Mouse (Mus musculus) midbrain, embryonic 14.5 days (tissue): ENCODE results near the gene Col13a1. TPM values are rescaled to one million over a fixed set of nuclear protein-coding genes. Genes with fewer than 3 reads are reported as not detected.

Experiments
- ATAC-seq: fragments of 200-750 bp; cut with Nextera tagmentation; 2 replicates; pipeline ENCODE4 v1.8.0; 2017; ENCODE audit warnings: moderate number of reproducible peaks, moderate library complexity; ENCODE audit not compliant: low FRiP score, low TSS enrichment
- DNase-seq: peaks from one replicate; pipeline ENCODE4 v3.0.0-alpha.2; 2015
- H3K27ac ChIP-seq: fragments of 300-500 bp; sonication (generic); replicated peaks from 2 replicates; pipeline ENCODE4 v1.5.1; 2014; ENCODE audit warnings: mild to moderate bottlenecking, low read depth, low read length, moderate library complexity
- H3K27me3 ChIP-seq: fragments of 300-500 bp; sonication (generic); 2 replicates; pipeline ENCODE4 v1.6.1; 2014; ENCODE audit warnings: low read length, control low read depth, mixed read lengths; ENCODE audit not compliant: control insufficient read depth, insufficient read depth
- H3K36me3 ChIP-seq: fragments of 300-500 bp; sonication (generic); 2 replicates; pipeline ENCODE4 v1.6.1; 2014; ENCODE audit warnings: low read length, control low read depth; ENCODE audit not compliant: control insufficient read depth, insufficient read depth
- H3K4me1 ChIP-seq: fragments of 300-500 bp; sonication (generic); 2 replicates; pipeline ENCODE4 v1.6.1; 2014; ENCODE audit warnings: mild to moderate bottlenecking, antibody characterized with exemption, low read length, control low read depth; ENCODE audit not compliant: control insufficient read depth, insufficient read depth
- H3K4me2 ChIP-seq: fragments of 300-500 bp; sonication (generic); 2 replicates; pipeline ENCODE4 v1.6.1; 2014; ENCODE audit warnings: mild to moderate bottlenecking, low read length, moderate library complexity
- H3K4me3 ChIP-seq: fragments of 300-500 bp; sonication (generic); replicated peaks from 2 replicates; pipeline ENCODE4 v1.5.1; 2014; ENCODE audit warnings: low read depth, low read length
- H3K9ac ChIP-seq: fragments of 300-500 bp; sonication (generic); replicated peaks from 2 replicates; pipeline ENCODE4 v1.6.1; 2014; ENCODE audit warnings: mild to moderate bottlenecking, low read length, moderate library complexity
- H3K9me3 ChIP-seq: fragments of 300-500 bp; sonication (generic); 2 replicates; pipeline ENCODE4 v1.6.1; 2016; ENCODE audit warnings: low read length, control low read depth, mixed read lengths; ENCODE audit not compliant: control insufficient read depth
- WGBS: fragments of 180-500 bp; shearing (Covaris S2); extraction: QIAGEN DNeasy Blood & Tissue Kit; methylation state at CpG from one replicate; pipeline ENCODE4 v1.1.7; 2014; 5-methylcytosine and 5-hydroxymethylcytosine counted together
- polyA plus RNA-seq: library from polyadenylated mRNA; unstranded; fragments of >200 nt; fragmentation: Nextera tagmentation; extraction: Ambion mirVana; gene quantifications from 2 replicates; pipeline ENCODE4 v1.2.1, GENCODE M21; 2014

The Col13a1 gene
- polyA plus RNA-seq, 1 experiment from 2014 or later, result 1.5 TPM

DNA sequence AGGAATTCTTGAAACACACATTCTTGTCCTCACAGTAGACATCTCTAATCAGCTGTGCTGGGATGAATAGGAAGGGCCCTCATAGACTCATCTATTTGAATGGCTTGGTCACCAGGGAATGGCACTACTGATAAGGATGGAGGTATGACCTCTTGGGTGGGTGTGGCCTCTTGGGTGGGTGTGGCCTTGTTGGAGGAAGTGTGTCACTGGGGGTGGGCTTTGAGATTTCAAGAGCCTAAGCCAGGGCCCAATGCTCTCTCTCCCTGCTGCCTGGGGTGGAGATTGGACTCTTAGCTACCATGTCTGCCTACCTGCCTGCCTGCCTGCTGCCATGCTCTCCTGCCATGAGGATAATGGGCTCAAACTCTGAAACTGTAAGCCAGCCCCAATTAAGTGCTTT, 53.2 kb downstream of the Col13a1 start:
- H3K27ac ChIP-seq, result no peak overlapping the region
- no peak overlapping the region for H3K4me2 ChIP-seq
- no peaks in the 10 kb centered on the region for H3K36me3 ChIP-seq
- H3K4me3 ChIP-seq, result no peak overlapping the region
- ATAC-seq (no peak), DNase-seq (no peak)
- no peaks in the 10 kb centered on the region for H3K4me1 ChIP-seq
- no peaks in the 10 kb centered on the region for H3K9me3 ChIP-seq
- H3K9ac ChIP-seq, result no peak overlapping the region
- H3K27me3 ChIP-seq, result no peaks in the 10 kb centered on the region

- Histone ChIP-seq H3K4me3 (no peak overlapping the region), H3K9ac (no peak overlapping the region), H3K27ac (no peak overlapping the region), H3K4me1 (no peaks in the 10 kb centered on the region), H3K27me3 (no peaks in the 10 kb centered on the region), H3K36me3 (no peaks in the 10 kb centered on the region), H3K4me2 (no peak overlapping the region), H3K9me3 (no peaks in the 10 kb centered on the region)
- 50% methylated on average over 11 of the region's 11 CpGs for WGBS
- DNase-seq (peak; percentile 14), ATAC-seq (no peak)
Measured at GRCm38 (mm10) chr10:61920655-61921365, 58.1 kb downstream of the Col13a1 start.

DNA sequence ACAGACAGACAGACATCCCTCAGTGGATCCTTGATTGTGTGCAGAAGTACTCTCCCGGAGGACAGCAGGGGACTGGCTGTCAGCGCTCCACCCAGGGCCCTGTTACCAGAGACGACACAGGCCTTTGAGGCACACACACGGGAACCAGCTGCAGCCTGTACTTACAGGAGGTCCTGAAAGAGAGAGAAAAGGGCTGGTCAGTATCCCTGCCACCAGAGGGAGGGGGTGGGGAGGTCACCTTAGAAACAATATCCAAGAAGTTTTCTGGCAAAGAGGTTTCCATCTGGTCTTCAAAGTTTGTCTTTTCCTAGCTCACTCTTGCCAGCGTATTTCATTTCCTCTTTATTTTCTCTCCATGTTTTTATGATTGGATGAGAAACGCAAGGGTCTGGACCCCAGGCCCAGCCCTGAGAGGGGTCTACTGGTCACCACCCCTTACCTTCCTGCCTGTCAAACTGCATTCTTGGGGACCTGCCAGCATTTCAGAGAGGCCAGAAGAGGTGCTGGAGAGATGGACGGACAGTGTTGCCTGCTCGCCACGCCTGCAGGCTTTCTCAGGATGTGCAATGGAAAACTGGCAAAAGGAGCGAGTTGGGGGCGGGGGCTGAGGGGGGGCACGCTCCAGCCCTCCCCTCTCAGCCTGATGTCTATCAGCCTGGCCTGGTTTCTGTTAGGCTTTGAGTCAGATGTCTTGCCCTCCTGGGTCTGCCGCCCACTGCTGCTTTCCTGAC, 58.8 kb downstream of the Col13a1 start:
- no peak overlapping the region for H3K9ac ChIP-seq
- no peak for ATAC-seq
- no peak overlapping the region for H3K4me2 ChIP-seq
- DNase-seq, result peak; percentile 16
- H3K36me3 ChIP-seq, result no peaks in the 10 kb centered on the region
- no peaks in the 10 kb centered on the region for H3K27me3 ChIP-seq
- no peak overlapping the region for H3K4me3 ChIP-seq
- H3K9me3 ChIP-seq, result peaks cover 6% of the 10 kb centered on the region
- no peak overlapping the region for H3K27ac ChIP-seq
- no peaks in the 10 kb centered on the region for H3K4me1 ChIP-seq
- 48% methylated on average over 13 of the region's 13 CpGs for WGBS

DNA sequence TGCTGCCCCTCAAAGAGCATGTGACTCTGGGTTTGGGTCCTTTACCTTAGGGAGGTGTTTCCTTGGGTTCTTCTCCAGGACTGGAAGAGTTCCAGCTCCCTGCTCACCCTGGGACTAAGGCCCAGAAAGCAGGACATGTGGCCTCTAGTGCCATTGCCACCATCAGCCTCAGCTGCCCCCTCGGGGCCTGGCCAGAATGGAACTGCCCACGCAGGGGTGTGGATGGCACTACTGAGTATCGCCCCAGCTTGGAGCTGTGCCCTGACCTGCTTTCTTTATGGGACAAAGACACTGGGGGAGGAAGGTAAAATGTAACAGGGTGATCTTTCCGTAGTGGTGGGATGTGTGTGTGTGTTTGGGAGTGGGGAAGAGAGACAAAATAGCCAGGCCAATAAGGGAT, 59.4 kb downstream of the Col13a1 start:
- no peak overlapping the region for H3K27ac ChIP-seq
- 85% methylated on average over 4 of the region's 4 CpGs for WGBS
- ATAC-seq, result no peak
- no peaks in the 10 kb centered on the region for H3K4me1 ChIP-seq
- no peaks in the 10 kb centered on the region for H3K36me3 ChIP-seq
- H3K9ac ChIP-seq, result no peak overlapping the region
- DNase-seq, result no peak
- no peak overlapping the region for H3K4me3 ChIP-seq
- no peaks in the 10 kb centered on the region for H3K27me3 ChIP-seq
- peaks cover 6% of the 10 kb centered on the region for H3K9me3 ChIP-seq
- no peak overlapping the region for H3K4me2 ChIP-seq

DNA sequence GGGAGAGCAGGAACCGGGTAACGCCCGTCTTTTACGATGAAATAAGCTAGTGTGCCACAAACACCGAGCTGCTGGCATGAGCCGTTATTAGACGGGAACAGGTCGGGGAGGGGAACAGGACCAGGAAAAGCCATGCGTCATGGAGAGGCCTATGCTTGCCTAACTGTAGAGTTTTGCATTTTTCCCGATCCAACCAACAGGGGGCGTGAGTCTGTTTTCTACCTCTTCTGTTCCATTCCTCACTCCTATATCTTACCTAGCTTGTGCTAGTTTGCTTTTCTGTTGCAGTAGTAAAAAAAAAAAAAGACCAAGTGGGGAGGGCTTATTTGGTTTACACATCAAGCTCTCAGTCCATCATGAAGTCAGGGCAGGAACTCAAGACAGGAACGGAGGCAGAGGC, 61.8 kb downstream of the Col13a1 start:
- no peak for DNase-seq
- no peak overlapping the region for H3K27ac ChIP-seq
- no peaks in the 10 kb centered on the region for H3K4me1 ChIP-seq
- H3K27me3 ChIP-seq, result no peaks in the 10 kb centered on the region
- 94% methylated on average over 12 of the region's 12 CpGs for WGBS
- no peak for ATAC-seq
- H3K4me3 ChIP-seq, result no peak overlapping the region
- peaks cover 14% of the 10 kb centered on the region for H3K9me3 ChIP-seq
- H3K36me3 ChIP-seq, result no peaks in the 10 kb centered on the region
- H3K9ac ChIP-seq, result no peak overlapping the region
- no peak overlapping the region for H3K4me2 ChIP-seq

- ATAC-seq (no peak), DNase-seq (no peak)
- Histone ChIP-seq H3K4me3 (no peak overlapping the region), H3K36me3 (no peaks in the 10 kb centered on the region), H3K27ac (no peak overlapping the region), H3K9me3 (peaks cover 14% of the 10 kb centered on the region), H3K4me1 (no peaks in the 10 kb centered on the region), H3K9ac (no peak overlapping the region), H3K4me2 (no peak overlapping the region), H3K27me3 (no peaks in the 10 kb centered on the region)
- 76% methylated on average over 4 of the region's 4 CpGs for WGBS
Measured at GRCm38 (mm10) chr10:61911770-61912169, 67.1 kb downstream of the Col13a1 start.

DNA sequence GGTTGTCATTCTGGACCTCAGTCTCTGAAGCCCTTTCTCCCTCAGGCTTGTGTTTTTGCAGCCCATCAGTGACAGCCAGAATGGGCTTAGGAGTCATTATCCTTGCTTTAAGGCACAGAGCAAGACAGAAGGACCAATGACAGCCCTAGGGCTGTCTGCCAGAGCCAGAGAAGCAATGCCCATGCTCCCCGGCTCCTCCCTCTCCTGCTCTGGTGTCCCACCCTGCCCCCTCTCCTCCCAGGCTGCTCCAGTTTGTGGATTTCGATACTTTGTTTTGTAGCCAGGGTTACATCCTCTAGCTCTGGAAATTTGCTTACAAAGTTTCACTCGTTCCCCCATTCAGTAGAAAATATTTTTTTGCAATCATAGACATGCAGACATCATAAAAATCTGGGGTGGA, 69.9 kb downstream of the Col13a1 start:
- ATAC-seq (no peak), DNase-seq (no peak)
- no peak overlapping the region for H3K4me3 ChIP-seq
- H3K9ac ChIP-seq, result no peak overlapping the region
- no peaks in the 10 kb centered on the region for H3K27me3 ChIP-seq
- H3K4me1 ChIP-seq, result no peaks in the 10 kb centered on the region
- WGBS, result 75% methylated on average over 3 of the region's 3 CpGs
- H3K9me3 ChIP-seq, result peaks cover 8% of the 10 kb centered on the region
- no peak overlapping the region for H3K27ac ChIP-seq
- no peak overlapping the region for H3K4me2 ChIP-seq
- H3K36me3 ChIP-seq, result no peaks in the 10 kb centered on the region

- WGBS, result 43% methylated on average over 5 of the region's 5 CpGs
- peak; percentile 21 for DNase-seq
- H3K9me3 ChIP-seq, result no peaks in the 10 kb centered on the region
Measured at GRCm38 (mm10) chr10:61906226-61906625, 72.7 kb downstream of the Col13a1 start.

DNA sequence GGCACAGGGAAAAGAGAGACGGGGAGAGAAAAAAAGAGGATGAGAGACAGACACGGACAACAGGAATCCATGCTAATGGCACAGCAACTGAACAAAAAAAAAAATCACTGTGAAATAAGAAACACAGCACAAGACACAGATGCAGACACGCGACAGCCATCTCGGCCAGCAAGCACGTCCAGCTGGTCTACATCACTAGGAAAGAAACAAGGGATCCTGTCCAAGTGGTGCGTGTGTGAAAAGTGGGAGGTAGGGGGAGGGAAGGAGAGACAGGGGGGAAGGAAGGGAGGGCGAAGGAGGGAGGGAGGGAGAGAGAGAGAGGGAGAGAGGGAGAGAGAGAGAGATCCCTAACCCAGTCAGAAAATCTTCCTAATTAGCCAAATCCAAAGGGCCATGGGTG, 73.6 kb downstream of the Col13a1 start:
- Histone ChIP-seq H3K4me1 (no peaks in the 10 kb centered on the region), H3K4me2 (no peak overlapping the region), H3K4me3 (no peak overlapping the region), H3K9me3 (no peaks in the 10 kb centered on the region), H3K27ac (no peak overlapping the region), H3K9ac (no peak overlapping the region), H3K27me3 (no peaks in the 10 kb centered on the region), H3K36me3 (no peaks in the 10 kb centered on the region)
- ATAC-seq, result no peak
- no peak for DNase-seq
- WGBS, result 56% methylated on average over 8 of the region's 8 CpGs

More at GRCm38 (mm10) chr10:61906226-61906625, 72.7 kb downstream of the Col13a1 start:
- Histone ChIP-seq H3K36me3 (no peaks in the 10 kb centered on the region), H3K27me3 (no peaks in the 10 kb centered on the region), H3K4me1 (no peaks in the 10 kb centered on the region), H3K4me3 (no peak overlapping the region), H3K9ac (no peak overlapping the region), H3K4me2 (no peak overlapping the region), H3K27ac (no peak overlapping the region)
- ATAC-seq, result no peak
